Mouse (Mus musculus) heart, adult 11 months (tissue): ENCODE results near the gene Tmem178b.

Experiments used
- DNase-seq: peaks from one replicate; pipeline ENCODE4 v3.0.0; 2022

Gene Tmem178b

DNA sequence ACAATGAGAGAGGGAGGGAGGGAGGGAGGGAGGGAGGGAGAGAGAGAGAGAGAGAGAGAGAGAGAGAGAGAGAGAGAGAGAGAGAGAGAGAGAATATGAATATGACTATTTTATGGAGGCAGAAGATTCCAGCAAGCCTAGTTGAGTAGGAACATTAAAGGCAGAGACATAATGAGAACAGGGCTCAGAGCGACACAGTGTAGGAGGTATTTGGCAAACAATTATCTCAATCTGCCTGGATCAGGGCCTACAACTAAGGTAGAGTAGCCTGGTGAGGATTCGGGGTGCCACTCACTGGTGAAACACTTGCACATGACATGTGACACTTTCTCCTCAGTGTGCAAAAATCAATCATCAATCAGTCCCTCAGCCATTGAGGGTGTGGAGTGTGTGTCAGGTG, 225.4 kb downstream of the Tmem178b start:
- DNase-seq = no peak

DNA sequence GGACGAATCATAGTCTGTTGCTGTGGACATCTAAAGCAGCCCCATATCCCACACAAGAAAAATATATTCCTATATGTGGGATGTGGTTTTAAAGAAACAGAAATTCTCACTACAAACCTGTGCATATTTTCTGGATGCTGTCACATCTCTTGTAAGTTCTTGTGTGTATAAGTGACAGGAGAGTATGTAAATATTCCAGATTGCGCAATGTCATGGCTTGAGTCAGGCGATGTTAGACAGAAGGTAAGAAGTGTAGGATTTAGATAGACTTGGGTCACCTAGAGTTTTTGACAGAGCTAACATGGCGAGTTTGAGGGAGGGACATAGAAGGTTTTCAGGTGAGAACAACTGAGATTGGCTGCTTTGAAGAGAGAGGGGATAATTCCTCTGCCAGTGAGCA, 228.7 kb downstream of the Tmem178b start:
- DNase-seq = no peak

DNA sequence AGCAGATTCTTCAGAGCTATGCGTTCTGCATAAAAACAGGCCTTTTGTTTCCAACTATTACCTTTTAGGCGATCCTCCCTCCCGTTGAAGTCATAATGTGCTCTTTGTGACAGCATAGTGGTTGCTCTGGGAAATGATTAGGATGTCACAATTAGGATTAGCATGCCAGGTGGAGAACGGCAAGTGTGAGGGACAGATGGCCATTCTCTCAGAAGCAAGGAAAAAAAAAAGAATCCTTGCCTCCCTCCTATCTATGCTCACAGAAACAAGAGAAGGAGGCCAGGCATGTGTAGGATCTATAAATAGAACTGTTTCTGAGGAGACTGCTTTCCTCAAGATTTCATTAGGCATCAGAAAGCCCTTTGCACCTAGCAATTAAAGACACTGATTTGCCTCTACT, 229.8 kb downstream of the Tmem178b start:
- DNase-seq = no peak

DNA sequence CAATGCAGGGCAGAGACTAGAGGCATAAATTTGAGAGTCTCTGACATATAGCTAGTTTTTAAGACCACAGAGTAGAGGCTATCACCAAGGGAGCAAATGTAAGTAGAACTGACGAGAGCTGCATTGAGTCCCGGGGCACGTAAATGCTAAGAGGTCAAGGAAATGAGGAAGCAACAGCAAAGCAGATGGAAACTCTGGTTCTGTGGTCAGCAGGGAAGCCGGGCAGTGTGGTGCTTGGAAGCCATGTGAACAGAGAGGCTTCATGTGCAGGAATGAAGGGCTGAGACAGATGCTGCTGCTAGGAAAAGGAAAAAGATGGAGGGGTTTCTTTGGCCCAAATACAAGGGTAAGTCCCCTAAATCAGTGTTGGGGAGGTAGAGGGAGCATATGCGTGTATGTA, 237.0 kb downstream of the Tmem178b start:
- DNase-seq = no peak

DNA sequence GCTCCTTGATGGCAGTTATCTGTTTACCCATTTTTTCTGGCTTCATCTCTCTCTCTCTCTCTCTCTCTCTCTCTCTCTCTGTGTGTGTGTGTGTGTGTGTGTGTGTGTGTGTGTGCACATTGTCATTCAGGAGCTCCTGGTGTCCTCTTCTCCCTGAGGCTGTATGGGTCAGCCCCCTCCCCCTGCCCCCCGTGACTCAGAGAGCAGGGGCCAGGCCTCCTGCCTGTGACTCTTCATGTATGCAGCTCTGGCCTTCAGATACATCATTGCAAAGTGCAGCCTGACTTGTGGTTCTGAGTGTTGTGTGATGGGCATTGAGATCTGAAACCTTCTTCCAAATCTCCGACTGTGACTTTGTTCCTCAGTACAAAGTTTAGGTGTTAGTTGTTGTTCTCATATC, 237.7 kb downstream of the Tmem178b start:
- DNase-seq = no peak

DNA sequence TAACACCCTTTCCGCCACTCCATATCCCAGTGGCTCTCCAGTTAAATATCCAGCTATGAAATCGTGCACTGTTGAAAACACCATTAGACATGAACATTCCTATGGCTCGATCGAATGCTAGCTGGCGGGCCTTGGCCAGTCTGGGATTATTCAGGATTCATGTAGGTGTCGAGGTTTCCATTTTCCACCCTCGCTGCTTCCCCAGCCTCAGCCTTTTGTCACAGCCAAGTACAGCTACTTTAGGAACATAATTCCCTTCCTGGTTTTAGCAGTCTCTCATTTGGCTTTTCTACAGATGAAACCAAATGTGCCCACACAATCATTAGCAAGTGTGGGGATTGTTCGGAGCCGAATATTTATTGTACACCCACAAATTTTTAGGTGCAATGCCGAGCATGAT, 239.4 kb downstream of the Tmem178b start:
- no peak for DNase-seq

DNA sequence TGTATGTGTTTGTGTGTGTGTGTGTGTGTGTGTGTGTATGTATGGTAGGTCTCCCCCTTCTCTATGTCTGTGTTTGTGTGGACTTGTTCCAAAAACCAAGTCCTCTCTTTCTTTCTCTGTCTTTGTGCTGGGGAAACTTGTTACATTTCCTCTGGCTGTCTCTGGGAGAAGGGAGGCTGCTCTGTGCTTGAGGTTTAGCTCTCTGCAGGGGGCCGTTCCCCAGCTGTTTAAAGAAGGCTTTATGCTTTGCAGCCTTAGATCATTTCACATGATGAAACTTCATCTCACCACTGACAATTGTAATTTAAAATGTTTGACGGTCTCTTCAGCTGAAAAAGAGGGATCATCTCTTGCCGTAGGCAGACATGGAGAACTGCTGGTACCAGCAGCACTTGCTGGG, 243.2 kb downstream of the Tmem178b start:
- DNase-seq = peak; percentile 41

DNA sequence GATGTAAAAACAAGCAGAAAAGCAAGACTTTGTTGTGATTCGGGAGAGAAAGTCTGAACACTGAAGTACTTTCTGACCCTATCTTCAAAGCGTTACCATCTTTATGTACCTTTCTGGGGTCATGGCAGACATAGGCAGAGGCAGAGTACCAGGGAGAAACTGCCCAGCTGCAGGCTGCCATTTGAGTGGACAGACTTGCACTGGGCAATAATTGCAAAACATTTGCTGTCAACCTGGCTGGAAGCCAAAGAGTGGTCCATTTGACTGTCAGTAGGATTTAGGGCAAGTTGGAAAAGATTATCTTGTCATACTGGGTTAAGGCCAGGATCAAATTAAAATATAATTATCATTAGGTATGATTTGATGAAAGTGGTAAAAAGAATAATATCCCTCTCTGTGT, 247.1 kb downstream of the Tmem178b start:
- DNase-seq = peak; percentile 58

DNA sequence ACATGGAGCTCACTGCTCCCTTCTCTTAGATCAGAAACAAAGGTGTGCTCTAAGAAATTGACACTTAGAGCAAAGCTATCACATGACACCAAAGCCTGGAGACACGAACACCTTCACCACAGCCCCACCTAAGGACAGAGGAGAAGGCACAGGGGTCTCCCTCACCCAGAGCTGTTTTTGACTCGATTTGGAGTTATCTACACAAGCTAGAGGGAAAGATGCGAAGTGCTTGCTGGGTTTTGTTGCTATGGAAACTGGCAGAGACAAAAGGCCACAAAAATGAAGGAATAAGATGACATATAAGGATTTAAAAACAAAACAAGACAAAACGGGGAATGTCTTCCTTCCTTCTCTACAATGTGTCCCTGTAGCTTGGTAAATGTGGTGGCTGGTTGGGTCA, 248.4 kb downstream of the Tmem178b start:
- DNase-seq = peak; percentile 16

DNA sequence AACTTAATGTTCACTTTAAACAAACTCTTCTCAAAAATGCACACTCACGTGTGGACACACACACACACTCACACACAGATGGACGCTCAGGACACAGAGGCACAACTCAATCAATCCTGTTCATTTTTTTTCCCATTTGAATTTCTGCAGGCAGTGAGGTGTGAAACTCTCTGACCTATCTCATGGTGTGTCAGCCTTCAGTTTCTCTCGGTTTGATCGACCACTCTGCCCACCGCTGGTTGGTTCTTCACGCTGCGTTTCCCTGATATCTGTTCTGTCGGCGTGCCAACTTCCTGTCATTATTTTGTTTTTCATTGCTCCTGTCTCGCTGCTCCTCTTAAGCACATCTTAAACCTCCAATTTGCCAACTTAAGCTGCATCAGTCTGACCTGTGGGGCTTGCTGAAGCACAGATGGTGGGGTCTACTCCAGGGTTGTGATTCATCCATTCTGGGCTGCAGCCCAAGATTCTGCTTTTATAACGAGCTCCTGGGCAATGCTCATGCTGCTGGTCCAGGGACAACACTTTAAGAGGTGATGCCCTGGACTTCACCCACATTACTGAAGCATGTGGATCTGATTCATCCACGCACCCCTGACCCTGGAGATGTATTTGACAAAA, 250.1 kb downstream of the Tmem178b start:
- peak; percentile 64 for DNase-seq

DNA sequence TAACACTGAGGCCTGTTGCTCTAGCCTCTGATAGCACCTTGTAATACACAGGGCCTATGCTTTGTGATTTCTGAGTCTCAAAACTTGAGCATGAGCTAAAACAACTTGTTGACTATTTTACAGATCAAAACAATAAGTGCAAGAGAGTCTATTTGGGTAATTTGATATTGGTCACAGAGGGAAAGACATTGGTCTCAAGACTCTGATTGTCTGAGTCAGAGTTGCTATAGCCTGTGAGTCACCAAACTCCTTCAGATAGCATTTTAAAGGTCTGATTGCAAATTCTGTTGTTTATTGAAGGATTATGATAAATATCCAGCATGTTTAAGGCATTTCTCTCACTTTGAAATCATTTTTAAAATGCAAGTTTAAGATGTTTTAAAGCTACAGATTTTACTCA, 250.9 kb downstream of the Tmem178b start:
- no peak for DNase-seq

DNA sequence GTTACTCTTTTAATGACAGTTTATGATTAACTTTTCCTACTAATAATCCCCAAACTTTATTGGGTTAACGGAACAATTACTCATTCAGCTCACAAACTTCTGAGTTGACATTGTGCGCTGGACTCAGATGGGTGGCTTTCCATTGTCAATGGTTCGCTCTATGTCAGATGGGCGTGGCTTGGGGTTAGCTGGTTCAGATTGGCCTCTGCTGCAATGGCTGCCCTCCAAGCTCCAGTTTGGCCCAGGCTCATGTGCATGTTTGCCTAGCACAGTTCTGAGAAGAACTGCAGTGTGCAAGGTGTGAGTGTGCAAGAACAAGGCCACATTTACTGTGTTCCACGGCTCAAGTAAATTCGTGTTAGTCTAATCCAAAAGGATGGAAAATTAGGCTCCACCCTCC, 255.6 kb downstream of the Tmem178b start:
- DNase-seq = peak; percentile 72

DNA sequence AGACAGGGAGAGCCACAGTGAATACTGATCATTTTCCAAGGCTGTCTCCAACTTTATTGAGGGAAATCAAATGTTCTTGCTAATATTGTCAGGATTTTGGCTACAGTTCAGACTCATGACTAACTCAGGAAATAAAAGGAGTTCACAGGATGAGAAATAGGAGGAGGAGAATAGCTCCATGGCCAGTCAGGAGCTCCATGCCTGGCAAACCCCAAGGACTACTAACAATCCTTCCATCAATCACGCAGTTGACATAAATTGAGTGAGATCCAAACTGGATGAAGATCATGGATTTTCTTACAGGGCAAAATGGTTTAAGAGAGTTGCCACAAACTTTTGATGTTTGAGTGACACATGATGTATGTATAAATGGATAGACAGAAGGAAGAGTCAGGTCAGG, 258.9 kb downstream of the Tmem178b start:
- DNase-seq = peak; percentile 19

DNA sequence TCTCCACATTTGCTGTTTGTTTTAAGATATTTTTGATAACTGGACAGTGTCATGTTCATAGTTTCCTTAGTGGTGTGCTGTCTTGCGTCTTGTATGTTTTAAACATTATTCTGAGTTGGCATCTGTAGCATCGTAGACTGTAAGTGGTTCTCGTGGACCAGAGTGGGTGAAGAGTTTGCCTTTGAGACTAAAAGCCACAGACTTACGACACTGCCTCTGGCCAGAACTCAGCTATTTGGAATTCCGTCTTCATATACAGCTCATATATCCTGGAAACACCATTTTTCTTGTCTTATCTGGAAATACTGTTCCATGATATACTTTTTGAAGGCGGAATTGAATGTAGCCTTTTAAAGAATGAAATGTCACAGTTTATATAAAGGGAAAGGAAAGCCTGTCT, 260.4 kb downstream of the Tmem178b start:
- no peak for DNase-seq

DNA sequence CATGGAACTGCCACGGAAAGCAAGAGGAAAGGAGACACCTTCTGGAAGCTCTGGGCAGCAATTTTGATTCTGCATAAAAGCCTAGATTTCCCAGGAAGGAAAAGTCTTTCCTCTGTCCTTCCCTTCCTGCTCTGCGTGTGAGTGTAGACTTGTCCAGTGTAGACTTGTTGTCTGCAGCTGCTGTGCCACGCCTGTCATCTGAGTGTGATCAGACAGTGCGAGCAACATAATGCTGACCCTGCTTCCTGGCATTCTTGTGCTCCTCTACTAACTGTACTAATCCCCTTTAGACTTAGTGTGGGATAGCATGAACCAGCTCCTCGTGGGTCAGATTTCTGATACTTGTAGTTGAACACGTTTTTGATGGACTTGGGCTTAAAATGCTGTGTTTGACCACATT, 262.6 kb downstream of the Tmem178b start:
- peak; percentile 72 for DNase-seq

DNA sequence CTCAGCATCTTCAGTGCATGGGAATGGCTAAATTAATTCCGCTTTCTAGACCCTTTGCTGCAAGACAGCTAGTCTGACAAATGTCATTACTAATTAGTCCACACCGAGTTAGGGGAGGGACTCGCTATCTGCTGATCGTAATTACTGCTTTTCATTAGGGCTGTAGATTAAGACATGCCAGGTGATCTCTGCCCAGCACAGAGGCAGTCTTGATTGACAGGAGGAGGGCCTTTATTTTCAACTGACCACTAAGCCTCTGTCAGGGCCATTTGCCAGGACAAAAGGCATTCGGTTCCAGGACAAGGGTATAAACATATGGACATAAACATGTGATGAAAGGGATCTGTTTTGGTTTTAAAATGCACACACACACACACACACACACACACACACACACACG, 264.3 kb downstream of the Tmem178b start:
- DNase-seq = peak; percentile 82

DNA sequence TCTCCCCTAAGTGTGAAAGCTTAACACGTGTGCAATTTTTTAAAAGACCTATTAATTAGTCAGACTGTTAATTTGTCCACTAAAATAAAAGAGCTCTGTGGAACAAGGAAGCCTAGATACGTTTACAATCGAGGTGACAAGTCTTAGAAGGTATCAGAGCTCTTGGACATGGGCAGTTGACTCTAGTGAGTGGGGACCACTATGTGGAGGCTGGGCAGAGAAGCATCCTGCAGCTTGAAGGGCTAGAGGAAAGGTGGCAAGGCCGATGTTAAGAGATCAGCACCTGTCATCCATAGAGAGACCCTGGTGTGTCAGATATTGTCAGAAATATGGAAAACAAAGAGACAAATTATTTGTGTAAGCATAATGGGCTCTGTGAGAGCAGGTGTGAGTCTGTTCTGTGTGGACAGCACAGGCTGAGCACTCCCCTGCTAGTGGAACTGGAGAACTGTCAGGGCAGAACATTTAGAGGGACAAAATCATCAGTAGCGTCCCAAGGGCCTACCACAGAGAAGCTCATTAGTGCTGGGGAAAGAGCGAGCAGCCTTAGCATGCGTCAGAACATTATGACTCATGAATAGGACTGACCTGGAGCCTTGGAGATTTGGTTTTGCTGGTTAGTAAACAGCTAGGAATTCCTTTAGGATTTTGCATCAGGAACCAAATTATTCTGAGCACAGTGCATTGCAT, 264.9 kb downstream of the Tmem178b start:
- peak; percentile 51 for DNase-seq

DNA sequence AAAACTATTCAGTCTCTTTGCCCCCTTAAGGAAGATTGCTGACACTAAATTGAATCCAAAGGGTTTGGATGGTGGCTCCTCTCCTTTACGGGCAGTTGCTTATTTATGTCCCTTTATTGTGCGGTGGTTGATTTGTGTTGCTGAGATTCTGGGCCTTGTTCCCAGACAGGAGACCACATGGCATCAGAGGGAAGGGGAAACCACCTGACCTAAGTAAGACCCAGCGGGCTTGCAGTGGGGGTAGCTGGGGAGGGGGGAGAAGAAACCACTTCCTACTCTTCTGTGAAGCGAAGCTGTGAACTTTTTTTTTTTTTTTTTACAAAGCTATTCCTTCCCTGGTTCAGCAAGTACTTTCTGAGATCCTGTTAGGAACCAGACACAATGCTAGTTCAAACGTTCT, 269.5 kb downstream of the Tmem178b start:
- DNase-seq = peak; percentile 19

DNA sequence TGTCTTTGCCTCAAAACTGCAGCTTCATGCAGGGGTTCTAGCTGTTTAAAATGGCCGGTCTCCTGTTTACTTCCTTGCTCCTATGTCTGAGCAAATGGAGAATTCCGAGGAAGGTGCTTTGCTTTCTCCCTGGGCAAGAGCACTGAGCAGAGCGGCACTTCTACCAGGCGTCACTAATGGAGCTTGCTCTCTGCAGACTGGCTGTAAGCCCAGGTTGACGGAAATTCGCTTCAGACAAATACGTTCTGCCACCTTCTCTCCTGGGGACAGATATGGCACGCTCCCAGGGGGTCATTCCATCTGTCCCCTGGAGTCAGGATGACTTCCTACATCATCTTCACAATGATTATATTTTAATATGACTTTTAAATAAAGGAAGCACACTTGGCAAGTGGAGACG, 271.3 kb downstream of the Tmem178b start:
- DNase-seq = peak; percentile 51

DNA sequence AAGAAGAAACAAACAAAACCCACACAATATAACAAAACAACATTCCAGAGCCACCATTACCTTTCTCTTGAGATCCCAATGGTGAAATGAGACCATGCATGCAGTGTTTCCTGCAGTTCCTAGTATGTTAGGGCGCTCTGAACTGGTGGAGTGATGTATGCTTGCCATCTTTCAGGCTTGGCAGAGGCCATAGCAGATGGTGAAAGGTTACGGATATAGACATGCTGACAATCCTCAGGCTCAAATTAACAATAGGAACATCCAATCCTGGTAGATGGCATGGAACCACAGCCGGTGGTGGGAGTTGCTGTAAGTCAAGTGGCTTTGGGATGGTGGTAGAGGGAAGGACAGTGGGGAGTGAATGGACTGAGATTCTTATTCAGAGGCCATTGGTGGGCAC, 272.5 kb downstream of the Tmem178b start:
- DNase-seq = peak; percentile 82

DNA sequence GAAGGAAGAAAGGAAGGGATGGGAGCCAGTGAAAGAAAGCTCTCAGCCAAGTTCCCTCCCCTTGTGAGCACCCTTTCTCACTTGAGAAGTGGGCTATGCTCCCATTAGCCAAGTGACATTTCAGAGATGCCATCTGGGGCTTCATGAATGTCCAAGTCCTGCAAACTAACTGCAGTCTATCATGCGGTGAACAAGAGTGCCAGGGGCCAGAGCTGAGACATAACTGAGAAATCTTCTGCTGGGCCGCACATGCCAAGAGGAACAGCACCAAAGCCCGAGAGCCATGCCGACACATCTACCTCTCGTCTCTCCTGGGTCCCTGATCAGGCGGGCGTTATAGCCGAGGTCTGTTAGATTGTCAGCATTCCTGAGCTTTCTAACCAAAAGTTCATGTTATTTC, 279.2 kb downstream of the Tmem178b start:
- DNase-seq = peak; percentile 55

DNA sequence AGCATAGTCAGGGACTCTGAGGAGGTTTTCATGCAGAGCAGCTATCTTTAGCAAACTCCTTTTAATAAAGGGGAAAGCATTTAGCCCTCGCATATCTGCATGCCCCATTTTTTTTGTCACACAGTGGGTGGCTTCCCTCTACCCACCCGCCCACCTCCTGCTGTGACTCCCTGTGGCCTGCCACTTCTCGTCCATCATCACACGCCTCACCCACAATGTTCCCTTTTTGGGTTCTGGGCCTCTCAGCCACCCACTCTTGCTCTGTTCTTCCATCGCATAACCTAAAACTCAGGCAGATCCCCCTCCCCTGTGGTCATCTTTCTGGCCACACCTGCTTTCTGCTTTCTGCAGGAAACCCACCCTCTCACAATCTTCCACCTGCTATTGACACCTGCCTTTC, 288.3 kb downstream of the Tmem178b start:
- no peak for DNase-seq

DNA sequence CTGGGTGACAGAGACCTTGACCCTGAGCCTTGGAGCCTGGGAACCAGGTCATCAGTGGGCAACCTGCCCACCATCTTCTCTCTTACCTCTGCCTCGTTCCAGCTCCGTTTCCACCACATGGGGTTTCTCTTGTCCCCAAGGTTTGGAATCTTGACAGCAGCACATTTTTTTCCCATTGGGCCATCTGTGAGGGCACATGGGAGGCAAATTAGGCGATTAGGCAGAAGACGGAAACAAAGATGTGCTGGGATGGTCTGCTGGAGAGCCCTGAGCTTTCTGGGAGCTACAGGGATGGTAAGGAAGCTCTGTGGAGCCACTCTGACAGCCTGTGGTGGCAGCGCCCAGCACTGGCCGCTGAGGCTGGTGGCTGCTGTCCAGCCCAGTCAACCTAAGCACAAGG, 300.5 kb downstream of the Tmem178b start:
- no peak for DNase-seq

DNA sequence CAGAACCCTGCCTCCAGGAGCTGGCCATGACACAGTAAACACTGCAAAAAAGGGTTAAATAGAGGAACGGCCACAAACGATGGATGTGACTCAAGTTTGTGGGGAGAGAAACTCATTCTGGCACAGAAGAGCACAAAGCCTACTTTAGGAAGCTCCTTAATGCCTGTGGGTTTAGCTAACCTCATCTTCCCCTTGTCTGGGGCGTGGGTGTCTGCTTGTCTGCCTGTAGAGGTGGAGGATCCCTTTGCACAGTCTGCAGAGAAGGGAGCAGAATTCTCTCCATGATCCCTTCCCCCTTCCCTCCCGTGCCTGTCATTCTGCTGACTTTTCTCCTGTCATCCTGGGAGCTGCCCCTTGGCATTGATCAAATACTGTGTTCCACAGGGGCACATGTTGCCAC, 304.8 kb downstream of the Tmem178b start:
- no peak for DNase-seq

DNA sequence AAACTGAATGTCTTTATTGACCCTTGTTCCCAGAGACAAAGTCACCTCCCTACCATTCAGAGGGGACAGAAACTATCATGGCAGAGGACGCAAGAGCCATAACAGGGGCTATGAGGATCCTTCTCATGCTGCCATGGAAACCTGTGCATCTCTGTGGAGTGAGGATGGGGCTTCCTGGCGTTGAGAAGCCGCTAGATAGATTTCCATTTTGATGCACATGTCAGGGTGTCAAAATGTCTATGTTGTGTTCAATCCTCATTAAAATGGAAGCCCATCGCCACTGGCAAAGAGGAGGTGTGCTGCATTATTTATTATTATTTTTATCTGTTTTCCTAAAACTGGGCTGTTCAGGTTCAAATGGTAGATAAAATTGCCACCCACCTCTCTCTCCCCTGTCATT, 307.5 kb downstream of the Tmem178b start:
- DNase-seq = no peak
